Mouse (Mus musculus) brain, embryonic 14.5 days (tissue): ENCODE results near the gene Txn2.

Source experiments
- CTCF ChIP-seq: fragments of 200-500 bp; IDR thresholded peaks from 2 replicates; pipeline ENCODE4 v1.5.1; 2012; ENCODE audit warnings: inconsistent platforms, mild to moderate bottlenecking, moderate library complexity, borderline replicate concordance; ENCODE audit not compliant: insufficient read depth, insufficient read length; ENCODE audit errors: extremely low read depth
- POLR2A ChIP-seq: fragments of 200-500 bp; IDR thresholded peaks from 2 replicates; pipeline ENCODE4 v1.6.1; 2012; ENCODE audit warnings: mild to moderate bottlenecking, inconsistent platforms, borderline replicate concordance; ENCODE audit not compliant: poor library complexity, insufficient read depth, insufficient read length, severe bottlenecking; ENCODE audit errors: extremely low read depth

- TF ChIP-seq POLR2A: no peak
- no peak for TF ChIP-seq CTCF
These were observed 46.5 kb downstream of the Txn2 start for GRCm38 (mm10) chr15:77882297-77882696.
